Mouse (Mus musculus) limb, embryonic 11.5 days (tissue): Measurements from ENCODE around the gene Lmo3. TPM values are rescaled to one million over a fixed set of nuclear protein-coding genes. Genes with fewer than 3 reads are reported as not detected.

Source experiments
- ATAC-seq: fragments of 200-750 bp; cut with Nextera tagmentation; 2 replicates; pipeline ENCODE4 v1.8.0; 2017; ENCODE audit warnings: low read depth; ENCODE audit not compliant: insufficient number of reproducible peaks, low FRiP score, low TSS enrichment
- DNase-seq: peaks from one replicate; pipeline ENCODE4 v3.0.0-alpha.2; 2015; ENCODE audit warnings: low spot score
- H3K27ac ChIP-seq: fragments of 300-500 bp; sonication (generic); replicated peaks from 2 replicates; pipeline ENCODE4 v1.5.1; 2014; ENCODE audit warnings: low read depth, mild to moderate bottlenecking, low read length
- H3K27me3 ChIP-seq: fragments of 300-500 bp; sonication (generic); 2 replicates; pipeline ENCODE4 v1.6.1; 2014; ENCODE audit warnings: mild to moderate bottlenecking, low read length, mixed read lengths; ENCODE audit not compliant: control insufficient read depth, insufficient read depth
- H3K36me3 ChIP-seq: fragments of 300-500 bp; sonication (generic); 2 replicates; pipeline ENCODE4 v1.6.1; 2014; ENCODE audit warnings: mild to moderate bottlenecking, low read length, moderate library complexity, mixed read lengths; ENCODE audit not compliant: control insufficient read depth, insufficient read depth
- H3K4me1 ChIP-seq: fragments of 300-500 bp; sonication (generic); 2 replicates; pipeline ENCODE4 v1.6.1; 2014; ENCODE audit warnings: low read length, mixed read lengths; ENCODE audit not compliant: control insufficient read depth, insufficient read depth
- H3K4me2 ChIP-seq: fragments of 300-500 bp; sonication (generic); 2 replicates; pipeline ENCODE4 v1.6.1; 2014; ENCODE audit warnings: low read depth, mild to moderate bottlenecking, moderate library complexity; ENCODE audit not compliant: severe bottlenecking
- H3K4me3 ChIP-seq: fragments of 300-500 bp; sonication (generic); 2 replicates; pipeline ENCODE4 v1.5.1; 2014; ENCODE audit warnings: low read depth, low read length
- H3K9ac ChIP-seq: fragments of 300-500 bp; sonication (generic); 2 replicates; pipeline ENCODE4 v1.6.1; 2014; ENCODE audit warnings: mild to moderate bottlenecking, low read length
- H3K9me3 ChIP-seq: fragments of 300-500 bp; sonication (generic); 2 replicates; pipeline ENCODE4 v1.6.1; 2016; ENCODE audit warnings: low read length; ENCODE audit not compliant: control insufficient read depth
- WGBS: fragments of 180-500 bp; shearing (Covaris S2); extraction: QIAGEN DNeasy Blood & Tissue Kit; methylation state at CpG from one replicate; pipeline ENCODE4 v1.1.7; 2014; 5-methylcytosine and 5-hydroxymethylcytosine counted together
- polyA plus RNA-seq: library from polyadenylated mRNA; unstranded; fragments of >200 nt; fragmentation: Nextera tagmentation; extraction: Ambion mirVana; gene quantifications from 2 replicates; pipeline ENCODE4 v1.2.1, GENCODE M21; 2014

Lmo3 gene
- polyA plus RNA-seq, 1 experiment from 2014 or later, result 6.1 TPM

GRCm38 (mm10) chr6:138420536-138420891 lies 161.3 kb downstream of the Lmo3 start:
- Histone ChIP-seq H3K4me2 (peak overlapping the region; percentile 55; the same call in 1 of the 2 replicates), H3K27ac (no peak overlapping the region)
- no peak for DNase-seq

GRCm38 (mm10) chr6:138419871-138420535 lies 161.8 kb downstream of the Lmo3 start:
- Histone ChIP-seq H3K9ac (0 out of 2 replicates have a peak overlapping the region, but pooled peaks have one; percentile 22), H3K4me2 (peak overlapping the region; percentile 55; the same call in 1 of the 2 replicates), H3K36me3 (no peaks in the 10 kb centered on the region), H3K27me3 (peaks cover 6% of the 10 kb centered on the region; the same call in 1 of the 2 replicates), H3K9me3 (no peaks in the 10 kb centered on the region), H3K4me3 (peak overlapping the region; percentile 1; the same call in 1 of the 2 replicates), H3K27ac (no peak overlapping the region), H3K4me1 (peaks cover 7% of the 10 kb centered on the region; the same call in 1 of the 2 replicates)
- DNase-seq, result no peak
- WGBS, result 41% methylated on average over 8 of the region's 8 CpGs
- no peak for ATAC-seq

More at GRCm38 (mm10) chr6:138420536-138420891, 161.3 kb downstream of the Lmo3 start:
- peaks cover 7% of the 10 kb centered on the region; the same call in 1 of the 2 replicates for H3K4me1 ChIP-seq
- H3K9ac ChIP-seq, result 0 out of 2 replicates have a peak overlapping the region, but pooled peaks have one; percentile 22
- no peaks in the 10 kb centered on the region for H3K36me3 ChIP-seq
- H3K27me3 ChIP-seq, result peaks cover 6% of the 10 kb centered on the region; the same call in 1 of the 2 replicates
- H3K4me3 ChIP-seq, result peak overlapping the region; percentile 1; the same call in 1 of the 2 replicates
- H3K9me3 ChIP-seq, result no peaks in the 10 kb centered on the region
- WGBS, result 4% methylated on average over 3 of the region's 3 CpGs
- ATAC-seq, result no peak

GRCm38 (mm10) chr6:138412075-138412474 lies 169.7 kb downstream of the Lmo3 start:
- H3K9me3 ChIP-seq, result no peaks in the 10 kb centered on the region
- no peak overlapping the region for H3K4me3 ChIP-seq
- DNase-seq, result no peak
- no peak overlapping the region for H3K4me2 ChIP-seq
- H3K9ac ChIP-seq, result no peak overlapping the region
- H3K4me1 ChIP-seq, result no peaks in the 10 kb centered on the region
- ATAC-seq, result no peak
- WGBS, result 89% methylated on average over 3 of the region's 3 CpGs
- no peaks in the 10 kb centered on the region for H3K36me3 ChIP-seq
- no peak overlapping the region for H3K27ac ChIP-seq
- H3K27me3 ChIP-seq, result no peaks in the 10 kb centered on the region

GRCm38 (mm10) chr6:138402031-138402430 lies 179.7 kb downstream of the Lmo3 start:
- H3K9me3 ChIP-seq, result no peaks in the 10 kb centered on the region
- H3K27ac ChIP-seq, result no peak overlapping the region
- H3K36me3 ChIP-seq, result no peaks in the 10 kb centered on the region
- DNase-seq (no peak), ATAC-seq (no peak)
- H3K4me3 ChIP-seq, result no peak overlapping the region
- WGBS, result 82% methylated on average over 6 of the region's 6 CpGs
- H3K27me3 ChIP-seq, result no peaks in the 10 kb centered on the region
- H3K4me1 ChIP-seq, result no peaks in the 10 kb centered on the region
- no peak overlapping the region for H3K9ac ChIP-seq
- H3K4me2 ChIP-seq, result no peak overlapping the region

GRCm38 (mm10) chr6:138398836-138399235 lies 182.9 kb downstream of the Lmo3 start:
- Histone ChIP-seq H3K9ac (no peak overlapping the region), H3K4me2 (no peak overlapping the region), H3K4me1 (no peaks in the 10 kb centered on the region), H3K36me3 (no peaks in the 10 kb centered on the region), H3K9me3 (no peaks in the 10 kb centered on the region), H3K27ac (no peak overlapping the region), H3K27me3 (no peaks in the 10 kb centered on the region), H3K4me3 (no peak overlapping the region)
- WGBS, result 90% methylated on average over 1 of the region's 1 CpGs
- DNase-seq (no peak), ATAC-seq (no peak)

GRCm38 (mm10) chr6:138391085-138391484 lies 190.7 kb downstream of the Lmo3 start:
- Histone ChIP-seq H3K4me2 (no peak overlapping the region), H3K9me3 (no peaks in the 10 kb centered on the region), H3K4me3 (no peak overlapping the region), H3K27me3 (no peaks in the 10 kb centered on the region), H3K36me3 (no peaks in the 10 kb centered on the region), H3K4me1 (no peaks in the 10 kb centered on the region), H3K27ac (no peak overlapping the region), H3K9ac (no peak overlapping the region)
- ATAC-seq (no peak), DNase-seq (no peak)
- 87% methylated on average over 5 of the region's 5 CpGs for WGBS

GRCm38 (mm10) chr6:138388168-138388936 lies 193.4 kb downstream of the Lmo3 start:
- 64% methylated on average over 18 of the region's 18 CpGs for WGBS
- Histone ChIP-seq H3K9ac (no peak overlapping the region), H3K4me3 (no peak overlapping the region), H3K27ac (no peak overlapping the region), H3K4me1 (no peaks in the 10 kb centered on the region), H3K27me3 (no peaks in the 10 kb centered on the region), H3K36me3 (no peaks in the 10 kb centered on the region), H3K4me2 (no peak overlapping the region), H3K9me3 (no peaks in the 10 kb centered on the region)
- ATAC-seq (no peak), DNase-seq (no peak)

- no peak overlapping the region for H3K4me3 ChIP-seq
- H3K9me3 ChIP-seq, result no peaks in the 10 kb centered on the region
- H3K27ac ChIP-seq, result no peak overlapping the region
- no peaks in the 10 kb centered on the region for H3K36me3 ChIP-seq
- ATAC-seq, result no peak
- no peak overlapping the region for H3K4me2 ChIP-seq
- no peak for DNase-seq
- no peaks in the 10 kb centered on the region for H3K27me3 ChIP-seq
- WGBS, result 88% methylated on average over 1 of the region's 1 CpGs
- no peak overlapping the region for H3K9ac ChIP-seq
- no peaks in the 10 kb centered on the region for H3K4me1 ChIP-seq
These were observed 198.6 kb downstream of the Lmo3 start for GRCm38 (mm10) chr6:138383208-138383607.
